Mouse (Mus musculus) left cerebral cortex, postnatal 25 days (tissue): Measurements from ENCODE around the gene Stip1. TPM values are rescaled to one million over a fixed set of nuclear protein-coding genes. Genes with fewer than 3 reads are reported as not detected.
"Not testable (repeated sequence)": the region's sequence is repeated elsewhere in the genome, so short reads cannot be mapped to it uniquely, and the experiment has no call there.

Experiments
- DNase-seq, 2 experiments: peaks; one replicate each; pipeline ENCODE4 v3.0.0; 2022; ENCODE audit warnings: low spot score in 2 of 2, mixed read lengths in 1 of 2
- intact Hi-C: fragments of 180-260 bp; cut with DNase I; formaldehyde crosslinking; loops from one replicate; pipeline ENCODE4 v1.15.1; 2025
- total RNA-seq, 2 experiments: library from RNA; stranded (reverse); gene quantifications; 2 replicates each; pipeline ENCODE4 v1.2.3; 2021

Gene Stip1
- 100 to 1,000 TPM; 191 to 206 TPM for total RNA-seq

DNA sequence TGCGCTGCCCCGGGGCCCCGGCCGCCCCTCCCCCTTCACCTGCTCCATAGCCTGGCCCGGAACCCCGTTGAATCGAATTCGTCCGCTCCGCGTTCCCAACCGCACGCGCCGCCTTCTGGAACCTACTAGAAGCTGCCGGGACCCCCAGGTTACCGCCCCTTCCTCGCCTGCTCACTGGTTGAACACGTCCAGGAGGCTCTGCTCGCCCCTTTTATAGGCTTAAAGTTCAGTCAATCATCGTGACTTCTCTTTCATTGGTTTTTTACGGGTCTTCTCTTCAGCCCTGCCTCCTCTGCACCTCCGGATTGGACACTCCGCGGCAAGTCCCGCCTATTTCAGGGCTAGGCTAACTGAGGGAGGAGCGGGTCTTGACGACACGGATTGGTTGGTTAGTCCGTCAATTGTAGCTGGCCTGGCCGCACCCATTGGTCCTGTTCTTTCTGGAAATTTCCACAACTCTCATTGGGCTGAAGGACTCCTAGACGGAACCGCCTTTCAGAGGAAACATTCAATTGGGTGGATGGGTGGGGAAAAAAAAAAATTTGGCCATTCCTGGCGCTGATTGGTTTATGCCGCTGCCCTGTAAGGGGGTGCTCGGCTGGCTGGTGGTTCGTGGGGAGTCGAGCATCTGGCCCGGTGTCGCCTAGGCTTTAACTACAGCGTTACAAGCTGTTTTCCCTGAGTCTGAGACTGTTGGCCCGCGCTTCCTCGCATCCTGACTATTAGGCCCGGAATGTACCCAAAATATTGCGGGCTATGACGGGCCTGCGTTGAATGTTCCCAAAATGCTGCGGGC lies at the start of gene Stip1:
Gene Stip1 (minus strand): TSS at position 127 of the 796 bp plus-strand sequence.
- peak; percentile 99 to 100 for DNase-seq
- intact Hi-C loops: no loop called here

DNA sequence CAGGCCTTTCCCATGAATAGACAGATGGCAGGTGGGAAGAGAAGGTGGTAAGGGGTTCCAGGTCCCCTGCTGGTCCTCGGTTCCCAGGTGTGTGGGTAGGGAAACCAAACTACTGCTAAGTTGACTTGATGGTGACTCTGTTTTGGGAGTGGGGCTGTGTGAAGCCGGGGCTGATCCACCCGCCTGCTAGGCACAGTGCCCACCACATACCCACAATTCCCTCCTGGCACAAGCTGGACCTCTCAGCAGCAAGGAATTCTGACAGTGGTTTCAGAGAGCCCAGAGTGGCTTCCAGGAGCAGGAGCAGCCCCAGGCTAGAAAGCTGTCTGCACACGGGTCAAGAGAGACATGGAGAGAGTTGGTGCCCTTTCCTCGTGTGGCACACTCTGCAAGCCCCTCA lies 49.3 kb upstream of the Stip1 start:
- intact Hi-C loops: no loop called here
- DNase-seq: peak in 1 of 2 experiments; percentile 52

DNA sequence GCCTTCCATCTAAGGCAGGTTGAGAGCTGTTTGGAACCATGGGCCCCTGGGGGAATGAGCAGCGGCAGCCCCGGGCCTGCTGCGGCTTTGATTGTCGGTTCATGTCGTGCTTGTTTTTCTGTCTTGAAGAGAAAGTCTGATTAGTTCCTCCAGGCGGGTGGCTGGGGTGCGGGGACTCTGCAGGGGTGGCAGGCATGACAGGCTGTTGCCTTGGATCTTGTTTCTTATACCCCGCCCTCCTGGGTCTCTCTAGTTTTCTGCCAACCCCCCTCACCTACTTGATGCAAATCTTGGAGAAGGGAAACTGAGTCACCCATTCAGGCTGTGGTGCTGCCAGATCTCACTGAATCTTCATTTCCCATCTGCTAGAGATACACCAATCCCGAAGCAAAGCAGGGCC lies 48.8 kb upstream of the Stip1 start:
- peak in 1 of 2 experiments; percentile 53 for DNase-seq
- intact Hi-C loops: no loop called here

DNA sequence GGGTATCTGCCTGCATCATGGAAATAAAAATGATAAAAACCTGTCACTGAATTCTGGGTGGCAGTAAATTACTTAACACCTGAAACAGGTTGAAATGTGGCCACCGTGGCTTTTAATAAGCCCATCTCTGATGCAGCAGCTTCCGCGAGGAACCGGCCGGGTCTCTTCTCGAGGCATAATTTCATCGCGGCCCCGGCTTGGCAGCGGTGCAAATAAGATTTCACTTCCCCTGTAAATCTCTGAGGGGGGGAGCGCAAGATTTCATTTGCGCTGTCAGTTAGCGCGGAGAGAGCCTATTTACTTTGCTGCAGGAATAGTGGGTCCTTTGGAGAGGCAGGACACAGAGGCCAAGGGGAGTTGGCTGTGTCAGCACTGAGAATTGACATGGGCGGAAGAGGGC lies 45.0 kb upstream of the Stip1 start:
- intact Hi-C loops: loop anchor here (5.0 kb wide), 1 partner anchor 83 kb away; no protein-coding TSS in a partner anchor
- DNase-seq: no peak

DNA sequence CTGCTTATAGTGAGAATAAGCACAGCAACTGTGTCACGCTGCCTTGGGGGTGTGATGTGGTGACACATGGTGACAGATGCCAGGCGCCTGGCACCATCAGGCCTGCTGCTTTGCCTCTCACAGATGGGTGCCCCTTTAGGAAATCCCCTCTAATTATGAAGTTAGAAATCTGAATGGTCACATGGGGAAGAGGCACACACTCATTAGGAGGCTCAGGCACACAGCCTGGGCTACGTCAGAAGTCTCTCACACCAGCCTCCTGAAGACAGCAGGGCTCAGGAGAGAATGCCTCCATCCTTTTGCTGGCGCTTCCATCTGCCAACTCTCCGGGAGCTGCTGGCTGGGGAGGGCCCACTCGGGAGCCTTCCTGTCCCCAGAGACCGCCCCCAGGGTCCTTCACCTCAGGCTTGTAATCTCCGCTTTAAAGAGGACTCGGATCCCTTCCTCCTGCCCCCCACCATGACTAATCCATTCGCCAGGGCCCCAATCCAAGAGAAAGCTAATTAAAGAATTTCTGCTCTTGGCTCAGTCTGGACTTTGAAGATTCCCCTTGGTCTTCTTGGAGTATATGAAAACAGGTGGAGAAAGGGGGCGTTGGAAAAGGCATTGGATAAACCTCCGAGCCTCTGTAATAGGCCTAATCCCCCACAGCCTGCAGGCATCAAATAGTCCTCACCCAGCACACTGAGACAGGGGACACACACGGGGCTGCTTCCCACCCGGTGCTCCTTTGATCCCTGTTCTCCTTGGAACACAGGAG lies 43.4 kb upstream of the Stip1 start:
- DNase-seq: peak; percentile 51 to 82
- intact Hi-C loops: loop anchor here (2.0 to 5.0 kb wide), 2 partner anchors 66 to 84 kb away; no protein-coding TSS in a partner anchor

DNA sequence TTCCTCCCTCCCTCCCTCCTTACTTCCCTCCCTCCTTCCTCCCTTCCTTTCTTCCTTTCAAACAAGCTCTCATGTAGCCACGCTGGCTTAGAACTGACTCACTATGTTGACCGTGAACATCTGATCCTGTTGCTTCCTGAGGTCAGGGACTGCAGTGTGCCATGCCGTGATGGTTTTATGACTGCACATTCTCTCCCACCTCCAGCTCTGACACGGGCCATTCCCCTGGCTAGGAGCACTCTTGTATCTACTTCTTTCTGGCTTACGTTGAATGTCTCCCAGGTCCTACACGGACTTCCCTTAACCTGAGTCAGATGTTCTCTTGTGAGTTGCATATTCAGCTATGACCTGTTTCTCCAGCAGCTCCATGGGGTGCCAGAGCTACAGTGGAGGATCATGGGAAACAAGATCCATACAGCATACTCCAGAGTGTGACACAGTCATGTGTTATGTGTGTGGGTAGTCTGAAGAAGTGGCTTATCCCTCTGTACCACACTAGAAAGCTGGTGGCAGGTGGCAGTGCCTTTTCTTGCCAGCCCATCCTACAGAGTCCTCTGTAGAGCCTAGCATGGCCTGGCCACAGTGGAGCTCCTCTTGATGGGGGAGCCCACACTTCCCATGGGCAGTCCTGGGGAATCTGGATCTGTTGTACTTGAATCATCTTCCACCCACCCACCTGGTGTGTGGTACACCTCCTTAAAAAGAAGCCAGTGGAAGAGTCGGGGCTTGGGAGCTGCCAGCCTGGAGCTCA lies 41.9 kb upstream of the Stip1 start:
- DNase-seq: peak; percentile 53 to 87
- intact Hi-C loops: loop anchor here (2.0 to 5.0 kb wide), 2 partner anchors 67 to 86 kb away; no protein-coding TSS in a partner anchor

DNA sequence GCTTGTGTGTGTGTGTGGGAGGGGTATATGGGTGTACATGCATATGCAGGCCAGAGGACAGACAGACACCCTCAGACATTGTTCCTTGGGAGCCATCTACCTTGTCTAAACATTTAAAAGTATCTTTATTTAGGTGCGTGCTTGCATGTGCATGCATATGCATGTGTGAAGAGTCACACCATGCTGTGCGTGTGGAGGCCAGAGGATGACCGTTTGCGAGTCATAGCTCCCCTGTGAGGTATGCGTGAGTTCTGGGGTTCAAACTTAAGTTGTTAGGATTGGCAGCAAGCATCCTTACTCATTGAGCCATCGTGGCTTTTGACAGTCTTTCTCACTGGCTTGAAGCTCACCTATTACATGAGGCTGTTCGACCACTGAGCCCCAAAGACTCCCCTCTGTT lies 38.5 kb upstream of the Stip1 start:
- intact Hi-C loops: no loop called here
- no peak for DNase-seq

DNA sequence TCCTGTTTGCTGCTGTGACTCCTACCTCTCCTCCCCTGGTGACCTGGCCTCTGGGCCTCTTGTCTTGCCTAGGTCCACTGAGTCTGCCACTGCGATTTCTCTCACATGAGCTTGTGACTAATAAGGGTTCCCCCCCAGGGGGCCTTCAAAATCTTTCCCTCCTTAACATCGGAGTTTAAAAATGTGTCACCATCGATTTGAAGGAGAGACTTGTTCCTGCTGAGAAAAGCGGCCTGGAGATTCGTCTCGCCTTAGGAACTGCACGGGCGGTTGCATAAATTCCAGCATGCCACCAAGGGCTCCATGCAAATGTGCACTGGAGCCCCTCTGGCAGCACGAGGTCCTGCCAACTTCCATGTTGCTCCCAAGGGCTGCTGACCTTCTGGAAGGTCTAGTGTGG lies 37.9 kb upstream of the Stip1 start:
- intact Hi-C loops: no loop called here
- DNase-seq: no peak

DNA sequence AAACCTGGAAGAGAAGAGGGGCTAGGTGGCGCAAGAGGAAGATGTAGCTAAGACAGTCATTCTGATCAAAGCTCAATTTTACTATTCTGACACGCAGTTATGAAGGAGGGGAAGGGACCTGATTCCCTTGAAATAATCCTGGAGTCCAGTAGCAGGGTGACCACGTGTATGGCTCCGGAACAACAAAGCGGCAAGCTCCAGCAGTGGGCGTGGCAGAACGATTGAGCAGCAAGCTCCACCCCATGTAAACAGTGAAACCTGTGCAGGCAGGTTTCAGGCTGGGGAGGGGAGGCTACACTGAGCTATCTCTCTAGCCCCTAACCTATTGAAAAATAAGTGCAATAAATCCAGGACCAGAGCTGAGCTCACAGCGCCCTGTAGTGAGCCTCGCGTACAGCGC lies 35.6 kb upstream of the Stip1 start:
- intact Hi-C loops, DNase-seq: not testable (repeated sequence)

DNA sequence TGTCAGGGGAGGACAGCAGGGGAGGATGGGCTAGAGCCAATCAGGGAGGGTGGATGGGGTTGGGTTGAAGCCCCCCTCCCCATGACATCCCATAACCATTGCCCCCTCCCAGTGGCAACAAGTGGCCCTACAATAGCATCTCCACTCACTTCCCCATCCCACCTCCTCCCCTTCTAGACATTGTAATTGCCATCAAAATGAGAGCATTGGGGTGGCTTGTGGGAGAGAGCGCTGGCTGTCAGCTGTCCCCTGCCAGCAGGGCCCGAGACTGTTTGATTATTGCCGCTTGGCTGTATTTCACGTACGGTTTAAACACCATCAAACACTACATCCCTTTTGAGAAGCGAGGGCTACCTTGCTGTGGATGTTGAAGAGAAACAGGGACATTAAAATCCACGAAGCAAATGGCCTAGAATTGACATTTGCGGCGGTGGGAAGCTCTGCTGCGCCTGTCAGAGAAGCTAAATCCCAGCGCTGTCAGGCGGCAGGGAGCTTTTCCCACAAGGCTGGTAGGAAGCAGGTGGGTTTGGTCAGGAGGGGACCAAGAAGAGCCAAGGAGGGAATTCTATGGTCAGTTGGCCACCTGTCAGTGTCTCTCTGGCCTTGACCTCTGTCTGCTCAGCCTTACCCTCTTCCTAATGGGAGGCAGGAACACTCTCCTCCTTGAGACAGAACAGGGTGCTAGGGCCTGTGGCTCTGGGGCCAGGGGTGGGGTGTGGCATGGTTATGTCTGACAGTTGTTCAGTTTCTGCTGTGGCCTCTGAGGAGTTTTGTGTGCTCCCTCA lies 34.4 kb upstream of the Stip1 start:
- DNase-seq: no peak
- intact Hi-C loops: no loop called here

DNA sequence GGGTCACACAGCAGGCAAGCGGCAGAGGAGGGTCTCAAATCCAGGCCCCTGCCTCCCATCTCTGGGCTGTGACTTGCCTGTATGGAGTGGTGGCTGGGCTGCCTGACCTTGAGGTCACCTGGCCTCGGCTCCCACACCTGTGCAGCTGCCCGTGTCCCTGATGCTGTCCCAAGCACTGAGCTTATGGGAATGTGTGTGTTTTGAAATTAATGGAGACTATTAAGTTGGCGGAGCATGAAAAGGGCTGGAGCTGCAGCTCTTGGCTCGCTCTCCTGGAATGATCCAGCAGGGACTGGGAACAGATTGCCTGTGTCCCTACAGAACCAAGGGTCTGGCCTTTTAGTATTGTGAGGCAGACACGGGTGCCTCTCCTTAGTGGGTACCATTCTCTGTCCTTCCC lies 32.5 kb upstream of the Stip1 start:
- no peak for DNase-seq
- intact Hi-C loops: no loop called here

DNA sequence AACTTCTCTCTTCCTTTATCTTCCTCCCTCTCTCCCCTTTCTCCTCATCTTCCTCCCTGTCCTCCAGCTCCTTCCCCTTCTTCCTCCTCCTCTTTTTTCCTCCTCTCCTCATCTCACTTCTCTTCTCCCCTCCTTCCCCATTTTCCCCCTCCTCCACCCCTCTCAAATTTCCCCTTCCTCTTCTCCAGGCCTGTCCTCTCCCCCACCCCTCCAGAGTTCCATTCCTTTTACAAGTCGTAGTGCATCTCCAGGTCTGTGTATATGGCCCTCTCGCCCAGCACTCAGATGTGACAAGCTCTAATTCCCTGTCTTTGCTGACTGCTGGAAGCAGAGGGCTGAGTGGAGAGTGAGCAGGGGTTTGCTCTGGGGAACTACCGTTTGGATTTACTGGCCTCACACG lies 31.0 kb upstream of the Stip1 start:
- intact Hi-C loops: no loop called here
- no peak for DNase-seq

DNA sequence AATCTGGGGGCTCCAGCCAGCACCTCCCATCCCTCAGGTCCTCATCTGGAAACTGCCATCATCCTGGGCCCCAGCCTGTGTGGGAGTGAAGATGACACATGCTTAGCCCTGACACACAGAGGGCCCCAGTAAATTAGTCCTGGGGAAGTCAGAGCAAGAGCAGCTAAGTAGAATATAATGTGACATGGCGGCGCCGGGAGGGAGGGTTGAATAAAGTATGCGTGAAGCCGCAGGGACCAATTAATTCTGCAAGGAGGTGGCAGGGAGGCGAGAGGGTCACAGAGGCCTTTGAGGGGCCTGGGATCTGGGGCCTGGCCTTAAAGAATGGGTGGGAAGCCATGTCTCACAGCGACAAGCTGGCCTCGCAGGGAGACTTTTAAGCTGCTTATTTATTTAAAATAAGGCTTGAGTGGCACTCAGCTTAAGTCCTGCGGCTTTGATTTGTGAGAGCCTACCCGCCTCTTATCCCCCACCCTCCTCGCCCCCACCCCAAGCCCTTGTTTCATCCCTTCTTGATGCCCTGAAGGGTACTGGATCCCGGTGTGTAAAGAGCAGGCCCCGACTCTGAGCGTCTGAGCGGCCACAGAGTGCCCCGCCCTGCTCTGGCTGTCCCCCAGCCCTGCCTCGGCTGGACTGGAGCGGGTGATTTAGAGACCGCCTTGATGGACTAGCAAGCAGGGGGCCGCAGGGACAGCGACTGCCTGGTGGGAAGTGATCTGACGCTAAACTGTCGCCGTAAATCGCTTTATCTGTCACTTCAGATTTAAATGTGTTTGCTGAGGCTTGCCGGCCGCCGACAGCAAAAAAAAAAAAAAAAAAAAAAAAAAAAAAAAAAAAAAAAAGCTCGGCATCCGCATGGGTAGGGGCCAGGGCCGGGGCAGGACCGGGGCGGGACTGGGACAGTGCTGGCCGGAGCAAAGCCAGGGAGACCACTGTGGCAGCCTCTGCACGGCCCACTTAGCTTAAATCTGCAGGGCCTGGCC lies 30.3 kb upstream of the Stip1 start:
- no peak for DNase-seq
- intact Hi-C loops: loop anchor here (2.0 kb wide), 1 partner anchor 91 kb away; no protein-coding TSS in a partner anchor

DNA sequence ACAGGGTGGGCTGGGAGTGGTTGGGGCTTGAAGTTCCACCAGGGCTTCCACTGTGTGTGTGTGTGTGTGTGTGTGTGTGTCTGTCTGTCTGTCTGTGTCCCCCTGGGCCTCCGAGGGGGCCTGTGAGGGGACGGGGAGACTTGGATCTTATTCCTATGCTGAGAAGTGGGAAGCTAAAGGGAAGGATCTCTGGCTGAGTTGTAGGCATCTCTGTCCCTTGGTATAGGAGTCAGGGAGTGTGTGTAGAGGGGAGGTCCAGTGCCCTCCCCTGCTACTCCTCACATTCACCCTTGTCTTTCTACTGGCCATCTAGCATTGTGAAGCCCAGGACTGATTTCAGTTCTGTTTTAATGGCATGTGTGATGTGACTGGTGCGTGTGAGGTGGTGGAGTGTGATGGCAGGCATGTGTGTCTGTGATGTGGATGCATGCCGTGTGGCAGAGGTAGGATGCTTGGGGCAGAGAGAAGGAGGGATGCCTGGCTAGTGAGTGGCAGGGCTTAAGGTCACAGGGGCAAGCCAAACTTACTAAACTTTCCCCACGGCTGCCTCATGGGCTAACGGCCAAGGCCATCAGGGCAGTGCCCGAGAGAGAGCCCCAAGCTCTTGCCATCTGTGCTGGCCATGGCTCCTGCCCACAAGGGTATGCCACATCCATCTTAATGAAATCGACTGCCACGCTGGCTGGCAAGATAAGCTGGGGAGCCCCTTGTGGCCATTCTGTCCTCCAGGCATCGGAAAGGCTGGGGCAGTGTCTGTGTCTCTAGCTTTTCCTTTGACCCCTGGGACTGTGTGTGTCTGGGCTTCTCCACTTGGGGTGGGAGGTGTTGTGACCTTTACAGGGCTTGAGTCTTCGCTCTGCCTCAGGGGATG lies 29.1 kb upstream of the Stip1 start:
- no peak for DNase-seq
- intact Hi-C loops: loop anchor here (1.0 to 2.0 kb wide), 2 partner anchors 92 to 127 kb away; no protein-coding TSS in a partner anchor

DNA sequence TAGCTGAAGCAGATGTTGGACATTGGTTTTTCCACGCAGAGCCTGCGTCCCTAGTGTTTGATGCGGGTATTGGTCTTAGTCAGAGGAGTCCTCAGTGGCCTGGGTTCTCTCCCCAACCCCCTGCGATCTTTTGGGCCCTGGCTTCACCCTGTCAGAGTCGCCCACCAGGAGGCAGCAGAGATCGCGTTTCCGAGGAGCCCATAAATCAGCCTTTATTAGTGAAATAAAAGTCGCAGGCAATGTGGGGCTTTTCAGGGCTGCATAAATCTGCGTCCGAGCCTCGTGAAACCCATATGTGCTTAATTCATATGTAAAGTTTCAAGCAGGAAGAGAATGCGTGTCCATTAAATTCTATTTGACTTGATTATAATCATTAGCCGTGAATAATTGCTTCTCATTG lies 28.4 kb upstream of the Stip1 start:
- intact Hi-C loops: loop anchor here (1.0 to 2.0 kb wide), 2 partner anchors 93 to 128 kb away; no protein-coding TSS in a partner anchor
- peak; percentile 72 to 74 for DNase-seq

DNA sequence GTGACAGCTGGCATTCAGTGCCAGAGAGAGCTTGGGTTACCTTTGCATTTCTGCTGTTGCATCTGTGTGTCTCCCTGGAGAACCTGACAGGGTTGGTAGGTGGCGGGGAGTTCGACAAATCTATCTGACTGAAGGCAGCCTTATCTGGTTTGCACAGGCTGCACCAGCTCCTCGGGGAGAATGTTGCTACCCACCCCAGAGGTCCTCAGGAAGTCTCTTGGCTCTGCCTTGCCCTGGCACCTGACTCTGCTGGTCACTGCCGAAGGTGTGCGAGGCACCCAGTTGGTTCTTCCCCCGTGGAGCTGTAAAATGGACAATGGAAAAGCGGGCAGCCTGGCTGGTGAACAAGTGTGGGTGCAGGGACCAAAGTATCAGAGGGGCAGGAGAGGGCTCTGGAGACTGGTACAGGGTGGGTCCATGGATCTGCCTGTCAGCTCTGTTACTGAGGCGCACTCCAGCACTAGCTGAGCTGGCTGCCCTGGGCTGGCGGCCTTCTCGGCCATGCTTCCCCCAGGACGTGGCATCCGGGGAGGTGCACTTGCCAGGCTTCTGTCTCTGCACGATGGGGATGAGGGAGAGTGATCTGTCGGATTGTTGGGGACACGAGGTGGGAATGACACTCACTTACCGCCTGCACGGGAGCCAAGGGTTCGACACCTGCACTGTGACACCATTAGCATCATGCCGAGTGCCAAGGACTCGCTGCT lies 27.7 kb upstream of the Stip1 start:
- DNase-seq: no peak
- intact Hi-C loops: loop anchor here (1.0 to 2.0 kb wide), 2 partner anchors 93 to 129 kb away; no protein-coding TSS in a partner anchor
